Mouse (Mus musculus) forebrain, postnatal 0 days (tissue): ENCODE measurements around the gene Sh2d1b2. TPM values are rescaled to one million over a fixed set of nuclear protein-coding genes. Genes with fewer than 3 reads are reported as not detected.

Experiments
- ATAC-seq: fragments of 200-750 bp; cut with Nextera tagmentation; 2 replicates; pipeline ENCODE4 v1.8.0; 2017; ENCODE audit warnings: mild to moderate bottlenecking, moderate library complexity
- DNase-seq: peaks from one replicate; pipeline ENCODE4 v3.0.0-alpha.2; 2015
- H3K27ac ChIP-seq: fragments of 300-500 bp; sonication (generic); 2 replicates; pipeline ENCODE4 v1.5.1; 2014; ENCODE audit warnings: low read depth, mild to moderate bottlenecking, antibody characterized with exemption, low read length, moderate library complexity, mixed read lengths
- H3K27me3 ChIP-seq: fragments of 300-500 bp; sonication (generic); 2 replicates; pipeline ENCODE4 v1.6.1; 2014; ENCODE audit warnings: mild to moderate bottlenecking, low read length, mixed read lengths; ENCODE audit not compliant: insufficient read depth
- H3K36me3 ChIP-seq: fragments of 300-500 bp; sonication (generic); 2 replicates; pipeline ENCODE4 v1.6.1; 2014; ENCODE audit warnings: mild to moderate bottlenecking, moderate library complexity; ENCODE audit not compliant: insufficient read depth
- H3K4me1 ChIP-seq: fragments of 300-500 bp; sonication (generic); 2 replicates; pipeline ENCODE4 v1.6.1; 2014; ENCODE audit warnings: antibody characterized with exemption; ENCODE audit not compliant: insufficient read depth
- H3K4me2 ChIP-seq: fragments of 300-500 bp; sonication (generic); 2 replicates; pipeline ENCODE4 v1.6.1; 2014; ENCODE audit warnings: low read depth, mild to moderate bottlenecking, moderate library complexity
- H3K4me3 ChIP-seq: fragments of 300-500 bp; sonication (generic); 2 replicates; pipeline ENCODE4 v1.5.1; 2014; ENCODE audit warnings: low read depth, low read length, mixed read lengths
- H3K9ac ChIP-seq: fragments of 300-500 bp; sonication (generic); 2 replicates; pipeline ENCODE4 v1.6.1; 2014; ENCODE audit warnings: mild to moderate bottlenecking
- H3K9me3 ChIP-seq: fragments of 300-500 bp; sonication (generic); 2 replicates; pipeline ENCODE4 v1.6.1; 2016; ENCODE audit warnings: low read length
- CTCF ChIP-seq: sonication (generic); IDR thresholded peaks from 2 replicates; pipeline ENCODE4 v1.5.1; 2016; ENCODE audit warnings: antibody characterized with exemption, control low read depth, low read depth
- WGBS: fragments of 180-500 bp; shearing (Covaris S2); extraction: QIAGEN DNeasy Blood & Tissue Kit; methylation state at CpG from one replicate; pipeline ENCODE4 v1.1.7; 2014; 5-methylcytosine and 5-hydroxymethylcytosine counted together
- polyA plus RNA-seq: library from polyadenylated mRNA; unstranded; fragments of >200 nt; fragmentation: Nextera tagmentation; extraction: Ambion mirVana; gene quantifications from 2 replicates; pipeline ENCODE4 v1.2.1, GENCODE M21; 2015
- total RNA-seq: library from RNA; depleted of rRNA; stranded (reverse); fragments of >200 nt; gene quantifications from 2 replicates; pipeline ENCODE4 v1.2.3, GENCODE M21; 2014

The Sh2d1b2 gene
- total and polyA plus RNA-seq, 2 experiments from 2014 or later: not detected

- no peak for DNase-seq
These were observed 12.2 kb upstream of the Sh2d1b2 start for GRCm38 (mm10) chr1:170220351-170220750.

GRCm38 (mm10) chr1:170223276-170223675 lies 9.3 kb upstream of the Sh2d1b2 start:
- Histone ChIP-seq H3K4me1 (no peaks in the 10 kb centered on the region), H3K4me2 (no peak overlapping the region), H3K36me3 (no peaks in the 10 kb centered on the region), H3K9me3 (no peaks in the 10 kb centered on the region), H3K27ac (no peak overlapping the region), H3K4me3 (no peak overlapping the region), H3K9ac (no peak overlapping the region), H3K27me3 (no peaks in the 10 kb centered on the region)
- WGBS: 78% methylated on average over 2 of the region's 2 CpGs
- no peak for DNase-seq
- no peak for ATAC-seq
- no peak for TF ChIP-seq CTCF

More at GRCm38 (mm10) chr1:170220351-170220750, 12.2 kb upstream of the Sh2d1b2 start:
- Histone ChIP-seq H3K4me2 (no peak overlapping the region), H3K4me3 (no peak overlapping the region), H3K27ac (no peak overlapping the region), H3K9me3 (no peaks in the 10 kb centered on the region), H3K36me3 (no peaks in the 10 kb centered on the region), H3K27me3 (no peaks in the 10 kb centered on the region), H3K9ac (no peak overlapping the region), H3K4me1 (no peaks in the 10 kb centered on the region)
- TF ChIP-seq CTCF: no peak
- no peak for ATAC-seq

- H3K4me1 ChIP-seq: no peaks in the 10 kb centered on the region
- H3K9ac ChIP-seq: no peak overlapping the region
- H3K27me3 ChIP-seq: no peaks in the 10 kb centered on the region
- H3K4me3 ChIP-seq: no peak overlapping the region
- no peak for TF ChIP-seq CTCF
- H3K27ac ChIP-seq: no peak overlapping the region
- no peak overlapping the region for H3K4me2 ChIP-seq
- ATAC-seq (no peak), DNase-seq (no peak)
- H3K9me3 ChIP-seq: no peaks in the 10 kb centered on the region
- H3K36me3 ChIP-seq: no peaks in the 10 kb centered on the region
- WGBS: 85% methylated on average over 3 of the region's 3 CpGs
These were observed 12.5 kb downstream of the Sh2d1b2 start for GRCm38 (mm10) chr1:170245016-170245415.

GRCm38 (mm10) chr1:170254893-170255559 lies 22.5 kb downstream of the Sh2d1b2 start:
- WGBS: 32% methylated on average over 29 of the region's 30 CpGs
- no peak overlapping the region for H3K27ac ChIP-seq

GRCm38 (mm10) chr1:170255560-170255910 lies 23.0 kb downstream of the Sh2d1b2 start:
- no peak overlapping the region for H3K27ac ChIP-seq
- peak; percentile 100 for ATAC-seq
- no peaks in the 10 kb centered on the region for H3K9me3 ChIP-seq
- WGBS: 4% methylated on average over 32 of the region's 32 CpGs
- peak overlapping the region; percentile 60 for H3K4me3 ChIP-seq
- H3K4me1 ChIP-seq: no peaks in the 10 kb centered on the region
- TF ChIP-seq CTCF: no peak
- DNase-seq: peak; percentile 91
- H3K9ac ChIP-seq: peak overlapping the region; percentile 74
- no peaks in the 10 kb centered on the region for H3K27me3 ChIP-seq
- peak overlapping the region; percentile 86 for H3K4me2 ChIP-seq
- no peaks in the 10 kb centered on the region for H3K36me3 ChIP-seq

More at GRCm38 (mm10) chr1:170254893-170255559, 22.5 kb downstream of the Sh2d1b2 start:
- no peaks in the 10 kb centered on the region for H3K9me3 ChIP-seq
- no peaks in the 10 kb centered on the region for H3K36me3 ChIP-seq
- DNase-seq (no peak), ATAC-seq (no peak; the same call in 1 of the 2 replicates)
- TF ChIP-seq CTCF: no peak
- peak overlapping the region; percentile 74 for H3K9ac ChIP-seq
- H3K4me2 ChIP-seq: peak overlapping the region; percentile 86
- H3K27me3 ChIP-seq: no peaks in the 10 kb centered on the region
- peak overlapping the region; percentile 60 for H3K4me3 ChIP-seq
- no peaks in the 10 kb centered on the region for H3K4me1 ChIP-seq

GRCm38 (mm10) chr1:170270281-170270680 lies 37.7 kb downstream of the Sh2d1b2 start:
- H3K4me3 ChIP-seq: no peak overlapping the region
- no peak for ATAC-seq
- no peaks in the 10 kb centered on the region for H3K27me3 ChIP-seq
- no peaks in the 10 kb centered on the region for H3K36me3 ChIP-seq
- 0 out of 2 replicates have a peak, but pooled peaks cover 7% of the 10 kb centered on the region for H3K9me3 ChIP-seq
- DNase-seq: no peak
- no peak overlapping the region for H3K9ac ChIP-seq
- 85% methylated on average over 6 of the region's 6 CpGs for WGBS
- no peaks in the 10 kb centered on the region for H3K4me1 ChIP-seq
- TF ChIP-seq CTCF: no peak
- H3K27ac ChIP-seq: no peak overlapping the region
- no peak overlapping the region for H3K4me2 ChIP-seq

- Histone ChIP-seq H3K27ac (no peak overlapping the region), H3K27me3 (no peaks in the 10 kb centered on the region), H3K9ac (no peak overlapping the region), H3K9me3 (0 out of 2 replicates have a peak, but pooled peaks cover 7% of the 10 kb centered on the region), H3K4me3 (no peak overlapping the region), H3K36me3 (no peaks in the 10 kb centered on the region), H3K4me2 (no peak overlapping the region), H3K4me1 (no peaks in the 10 kb centered on the region)
- 91% methylated on average over 4 of the region's 4 CpGs for WGBS
- TF ChIP-seq CTCF: no peak
- no peak for ATAC-seq
- no peak for DNase-seq
These were observed 38.1 kb downstream of the Sh2d1b2 start for GRCm38 (mm10) chr1:170270696-170271095.
